Mouse (Mus musculus) layer of hippocampus, adult 9-11 months (tissue): ENCODE measurements around the gene Prph.

Experiments used
- DNase-seq: peaks from one replicate; pipeline ENCODE4 v3.0.0; 2022

The Prph gene

GRCm38 (mm10) chr15:99055040-99055439 lies at the start of gene Prph:
Gene Prph, plus strand, starts transcription at chr15:99055174.
- DNase-seq = no peak

- DNase-seq = no peak
These were observed 46.2 kb upstream of the Prph start for GRCm38 (mm10) chr15:99008801-99009241.

DNA sequence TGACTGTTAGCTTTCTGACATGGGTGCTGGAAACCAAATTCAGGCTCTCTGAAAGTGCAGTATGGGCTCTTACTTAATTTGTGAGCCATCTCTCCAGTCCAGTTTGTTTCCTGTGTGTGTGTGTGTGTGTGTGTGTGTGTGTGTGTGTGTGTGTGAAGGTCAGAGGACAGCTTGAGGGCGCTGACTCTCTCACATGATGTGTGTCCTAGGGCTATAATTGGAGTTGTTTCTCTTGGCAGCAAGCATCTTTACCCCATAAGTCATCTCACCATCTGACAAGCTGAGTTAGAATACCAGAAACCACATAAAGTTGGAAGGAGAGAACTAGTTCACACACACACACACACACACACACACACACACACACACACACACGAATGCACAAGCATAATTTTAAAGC lies 44.1 kb upstream of the Prph start:
- no peak for DNase-seq

DNA sequence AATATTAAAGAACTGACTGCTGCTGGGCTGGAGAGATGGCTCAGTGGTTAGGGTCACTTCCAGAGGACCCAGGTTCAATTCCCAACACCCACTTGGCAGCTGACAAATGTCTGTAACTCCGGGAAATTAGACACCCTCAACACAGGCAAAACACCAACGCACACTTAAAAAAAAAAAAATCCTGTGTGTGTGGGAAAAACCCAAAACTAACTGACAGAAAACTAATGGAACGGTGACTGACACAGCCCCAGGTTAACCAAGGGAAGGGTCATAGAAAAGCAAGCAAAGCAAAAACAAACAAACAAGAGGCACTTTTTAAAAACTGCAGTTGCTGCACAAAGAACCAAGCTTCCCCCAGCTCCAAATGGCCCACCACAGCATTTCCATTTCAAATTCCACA lies 43.0 kb upstream of the Prph start:
- no peak for DNase-seq

DNA sequence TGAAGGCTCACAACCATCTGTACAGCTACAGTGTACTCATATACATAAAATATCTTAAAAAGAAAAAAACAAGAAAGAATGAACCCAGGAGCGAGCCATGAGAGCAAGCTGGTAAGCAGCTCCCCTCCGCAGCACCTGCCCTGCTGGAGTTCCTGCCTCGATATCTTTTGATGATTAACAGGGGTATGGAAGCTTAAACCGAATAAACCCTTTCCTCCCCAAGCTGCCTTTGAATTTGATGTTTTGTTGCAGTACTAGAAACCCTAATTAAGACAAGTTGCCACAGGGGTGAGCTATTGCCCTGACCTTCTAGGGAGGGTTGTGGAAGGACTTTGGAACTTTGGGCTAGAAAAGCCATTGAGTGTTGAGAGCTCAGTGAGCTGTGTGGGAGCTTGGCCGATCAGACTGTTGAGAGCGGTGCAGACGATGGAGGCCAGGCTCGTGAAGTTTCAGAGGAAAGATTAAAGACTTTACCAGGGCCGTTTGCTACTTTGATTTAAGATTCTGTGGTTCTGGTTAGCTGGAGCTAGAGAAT lies 40.4 kb upstream of the Prph start:
- DNase-seq = no peak

- DNase-seq = no peak
These were observed 37.6 kb upstream of the Prph start for GRCm38 (mm10) chr15:99017355-99017761.

DNA sequence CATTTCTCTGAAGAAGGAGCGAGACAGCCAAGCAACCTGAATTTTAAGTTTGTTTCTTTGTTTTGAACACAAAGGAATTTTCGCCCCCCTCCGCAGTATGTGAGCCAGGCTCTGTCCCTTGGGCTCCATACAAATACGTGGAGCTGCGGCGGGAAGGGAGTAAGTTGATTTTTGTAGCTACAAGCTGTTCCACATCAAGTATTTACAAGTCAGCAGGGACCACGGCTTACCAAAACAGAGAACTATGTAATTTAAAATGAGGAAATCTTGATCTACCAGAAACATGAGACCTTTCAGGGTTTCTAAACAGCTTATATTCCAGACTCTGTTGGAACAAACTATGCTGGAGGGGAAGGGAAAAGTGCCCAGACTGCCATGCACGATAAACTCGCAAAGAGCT lies 37.0 kb upstream of the Prph start:
- no peak for DNase-seq

GRCm38 (mm10) chr15:99018630-99019029 lies 36.3 kb upstream of the Prph start:
- no peak for DNase-seq

- no peak for DNase-seq
These were observed 35.5 kb upstream of the Prph start for GRCm38 (mm10) chr15:99019436-99019835.

GRCm38 (mm10) chr15:99020171-99020570 lies 34.8 kb upstream of the Prph start:
- no peak for DNase-seq

- no peak for DNase-seq
These were observed 33.7 kb upstream of the Prph start for GRCm38 (mm10) chr15:99021255-99021654.

DNA sequence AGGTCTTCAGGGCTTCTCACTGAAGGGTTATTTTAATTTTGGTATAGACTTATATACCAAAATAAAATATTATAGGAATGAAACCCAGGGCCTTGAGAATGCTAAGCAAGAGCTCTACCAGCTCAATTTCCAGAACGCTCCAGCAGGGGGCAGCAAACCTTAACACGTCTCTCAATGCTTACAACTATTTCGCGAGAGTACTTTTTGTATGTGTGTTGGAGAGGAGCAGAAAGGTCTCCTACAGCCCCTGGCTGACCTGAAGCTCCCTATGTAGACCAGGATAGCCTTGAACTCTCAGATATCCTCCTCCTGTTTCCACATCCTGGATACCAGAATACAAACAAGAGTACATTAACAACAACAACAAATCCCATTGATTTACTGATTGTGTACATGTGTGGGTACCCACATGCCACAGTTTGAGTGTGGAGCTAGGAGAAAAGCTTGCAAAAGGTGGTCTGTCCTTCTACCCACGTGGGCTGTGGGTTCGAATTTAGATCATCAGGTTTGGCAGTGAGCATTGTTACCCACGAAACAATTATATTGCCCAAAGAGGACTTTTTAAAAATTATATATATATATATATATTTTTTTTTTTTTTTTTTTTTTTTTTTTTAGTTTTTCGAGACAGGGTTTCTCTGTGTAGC lies 30.2 kb upstream of the Prph start:
- peak; percentile 34 for DNase-seq

DNA sequence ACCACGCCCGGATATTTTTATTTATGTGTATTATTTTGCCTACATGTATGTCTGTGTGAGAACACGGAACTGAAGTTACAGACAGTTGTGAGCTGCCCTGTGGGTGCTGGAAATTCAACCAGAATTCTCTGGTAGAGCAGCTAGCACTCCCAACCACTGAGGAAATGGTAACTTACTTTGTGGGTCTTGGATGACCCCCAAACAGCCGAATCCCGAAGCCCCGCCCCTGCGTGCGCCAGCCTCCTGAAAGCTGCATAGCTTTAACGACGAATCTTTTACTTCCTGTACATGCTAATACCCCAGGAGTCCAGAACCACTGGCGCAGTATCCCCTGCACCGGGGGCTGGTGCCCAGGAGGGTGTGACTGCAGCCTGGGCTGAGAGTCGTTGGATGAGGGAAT lies 29.6 kb upstream of the Prph start:
- no peak for DNase-seq

- no peak for DNase-seq
These were observed 28.7 kb upstream of the Prph start for GRCm38 (mm10) chr15:99026259-99026658.

GRCm38 (mm10) chr15:99027116-99027515 lies 27.9 kb upstream of the Prph start:
- no peak for DNase-seq

DNA sequence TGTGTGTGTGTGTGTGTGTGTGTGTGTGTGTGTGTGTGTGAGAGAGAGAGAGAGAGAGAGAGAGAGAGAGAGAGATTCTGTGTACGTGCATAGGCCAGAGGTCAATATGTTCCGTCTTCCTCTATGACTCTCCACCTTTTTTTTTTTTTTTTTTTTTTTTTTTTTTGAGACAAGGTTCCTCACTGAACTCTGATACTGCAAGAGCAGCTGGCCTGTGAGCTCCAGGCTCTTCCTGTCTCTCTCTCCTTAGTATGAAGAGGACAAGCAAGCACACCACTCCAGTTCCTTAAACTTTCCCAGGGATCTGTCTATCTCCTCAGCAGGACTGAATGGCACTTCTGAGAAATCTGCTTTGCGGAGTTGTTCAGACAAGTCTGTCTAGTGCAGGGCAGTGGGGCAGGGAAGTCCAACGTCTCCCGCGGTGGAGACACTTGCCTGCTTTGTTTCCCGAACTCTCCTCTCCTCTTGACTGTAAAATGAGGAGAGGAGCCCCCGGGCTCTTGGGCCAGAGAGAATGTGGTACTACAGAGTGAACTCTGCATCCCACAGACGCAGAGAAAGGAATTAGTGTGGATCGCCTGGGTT lies 26.0 kb upstream of the Prph start:
- no peak for DNase-seq

DNA sequence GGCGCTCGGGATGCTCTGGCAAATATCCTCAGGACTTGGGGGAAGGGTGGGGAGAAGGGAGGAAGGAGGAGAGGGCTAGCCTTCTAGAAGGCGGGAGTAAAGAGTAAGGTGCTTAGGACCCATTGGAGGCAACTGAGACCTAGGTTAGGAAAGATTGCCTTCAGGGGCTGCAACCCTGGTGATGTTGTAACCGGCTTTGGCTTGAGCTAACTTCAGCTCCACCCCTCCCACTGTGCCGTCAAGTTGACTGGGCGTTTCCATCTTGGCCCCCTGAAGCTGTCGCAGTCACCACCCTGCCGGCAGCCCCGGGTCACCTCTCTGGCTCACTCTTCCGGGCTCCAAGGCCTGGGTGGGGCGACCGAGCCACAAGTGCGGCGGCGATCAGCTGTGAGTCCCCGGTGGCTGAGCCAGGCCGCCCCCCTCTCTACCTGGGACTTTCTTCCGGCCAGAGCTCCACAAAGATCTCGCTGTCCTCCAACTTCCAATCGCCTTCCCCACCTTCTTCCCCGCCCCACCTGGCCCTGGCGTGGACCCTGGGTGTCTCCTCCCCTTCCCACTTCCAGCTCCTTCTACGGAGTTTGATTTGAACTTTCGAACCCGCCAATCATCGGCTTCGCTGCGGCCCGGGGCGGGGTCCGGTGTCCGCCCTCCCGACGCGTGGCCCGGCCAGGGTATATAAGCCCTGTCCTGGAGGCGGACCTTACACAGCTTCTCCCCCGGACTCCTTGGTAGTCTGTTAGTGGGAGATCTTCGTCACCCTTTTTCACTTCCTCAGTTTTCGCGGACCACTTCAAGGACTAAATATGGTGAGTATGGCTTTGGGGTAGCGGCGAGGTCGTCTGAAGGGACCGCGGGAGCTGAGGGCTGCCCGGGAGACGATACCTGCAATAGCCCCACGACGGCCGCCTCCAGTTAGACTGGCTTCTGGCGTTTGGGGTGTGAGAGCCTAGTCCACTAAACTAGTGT lies 25.1 kb upstream of the Prph start, which contains the start of gene Tuba1c:
Tuba1c (plus strand) TSS at position 273 of the 966 bp plus-strand sequence.
- peak; percentile 78 for DNase-seq

- DNase-seq = no peak
These were observed 24.2 kb upstream of the Prph start for GRCm38 (mm10) chr15:99030585-99031387.

GRCm38 (mm10) chr15:99031388-99031675 lies 23.6 kb upstream of the Prph start:
- no peak for DNase-seq

GRCm38 (mm10) chr15:99032041-99032725 lies 22.8 kb upstream of the Prph start:
- DNase-seq = no peak

DNA sequence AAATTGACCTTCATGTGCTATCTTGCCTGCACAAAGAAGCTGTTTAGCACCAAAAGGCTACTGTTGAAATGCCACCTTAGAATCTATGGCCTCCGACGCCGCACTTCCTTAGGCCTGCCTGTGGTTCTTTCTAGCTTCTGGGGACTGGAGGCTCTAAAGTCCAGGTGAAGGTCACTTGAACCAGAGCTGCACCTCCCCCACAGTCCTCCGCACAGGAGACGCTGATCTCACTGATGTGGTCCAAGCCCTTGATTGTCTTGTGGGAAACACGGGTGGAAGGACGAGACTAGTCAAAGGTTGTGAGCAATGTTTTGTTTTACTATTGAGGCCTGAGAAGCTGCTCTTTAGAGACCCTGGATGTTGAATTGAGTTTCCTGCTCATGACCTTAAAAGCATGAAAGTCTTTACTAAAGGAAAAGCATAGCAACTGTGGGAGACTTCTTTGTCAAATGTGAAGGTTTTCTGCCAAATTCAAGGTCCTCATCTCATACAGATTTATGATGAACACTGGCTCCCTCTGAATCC lies 22.2 kb upstream of the Prph start:
- no peak for DNase-seq
